Mouse (Mus musculus): ENCODE data around the gene Pomt2. TPM values are rescaled to one million over a fixed set of nuclear protein-coding genes. Genes with fewer than 3 reads are reported as not detected.
A peak's percentile ranks its signal among the peaks of the same experiment; 100 is the strongest.

Gene Pomt2
- polyA plus RNA-seq, 1 experiment from 2014 or later = 14.4 TPM

GRCm38 (mm10) chr12:87103471-87103870 is 44.3 kb downstream of the Pomt2 start:
- Histone ChIP-seq H3K9me3 (ENCODE audit: control insufficient read depth, low read length) (no peaks in the 10 kb centered on the region), H3K4me2 (ENCODE audit: low read depth, low read length) (no peak overlapping the region), H3K36me3 (ENCODE audit: control insufficient read depth, insufficient read depth, low read length) (no peaks in the 10 kb centered on the region), H3K4me3 (ENCODE audit: low read depth, low read length) (no peak overlapping the region), H3K27me3 (ENCODE audit: control insufficient read depth, insufficient read depth, low read length) (peaks cover 13% of the 10 kb centered on the region), H3K9ac (replicated peaks; ENCODE audit: low read depth, low read length) (no peak overlapping the region), H3K27ac (ENCODE audit: low read depth, low read length) (no peak overlapping the region), H3K4me1 (ENCODE audit: control insufficient read depth, insufficient read depth, low read length) (peaks cover 7% of the 10 kb centered on the region; the same call in 1 of the 2 replicates)
- no peak for ATAC-seq (ENCODE audit: low read depth)
- 92% methylated on average over 4 of the region's 4 CpGs for WGBS

GRCm38 (mm10) chr12:87102165-87102631 is 45.6 kb downstream of the Pomt2 start, which contains the start of gene Ngb:
TSS of gene Ngb (minus strand) at chr12:87102539.
- H3K9me3 ChIP-seq (ENCODE audit: control insufficient read depth, low read length) = no peaks in the 10 kb centered on the region
- H3K4me2 ChIP-seq (ENCODE audit: low read depth, low read length) = peak within 1 kb of the TSS; percentile 59
- no peaks in the 10 kb centered on the region for H3K36me3 ChIP-seq (ENCODE audit: control insufficient read depth, insufficient read depth, low read length)
- H3K9ac ChIP-seq (replicated peaks; ENCODE audit: low read depth, low read length) = peak within 1 kb of the TSS; percentile 29
- ATAC-seq (ENCODE audit: low read depth) = peak; percentile 38; the same call in 1 of the 2 replicates
- H3K4me1 ChIP-seq (ENCODE audit: control insufficient read depth, insufficient read depth, low read length) = peaks cover 7% of the 10 kb centered on the region; the same call in 1 of the 2 replicates
- H3K27ac ChIP-seq (ENCODE audit: low read depth, low read length) = no peak within 1 kb of the TSS
- 3% methylated on average over 32 of the region's 32 CpGs for WGBS
- H3K27me3 ChIP-seq (ENCODE audit: control insufficient read depth, insufficient read depth, low read length) = peaks cover 13% of the 10 kb centered on the region
- peak within 1 kb of the TSS; percentile 21 for H3K4me3 ChIP-seq (ENCODE audit: low read depth, low read length)

GRCm38 (mm10) chr12:87100331-87100730 is 47.4 kb downstream of the Pomt2 start:
- no peaks in the 10 kb centered on the region for H3K36me3 ChIP-seq (ENCODE audit: control insufficient read depth, insufficient read depth, low read length)
- H3K4me2 ChIP-seq (ENCODE audit: low read depth, low read length) = no peak overlapping the region
- ATAC-seq (ENCODE audit: low read depth) = no peak
- WGBS = 91% methylated on average over 4 of the region's 4 CpGs
- H3K9ac ChIP-seq (replicated peaks; ENCODE audit: low read depth, low read length) = no peak overlapping the region
- peaks cover 13% of the 10 kb centered on the region for H3K27me3 ChIP-seq (ENCODE audit: control insufficient read depth, insufficient read depth, low read length)
- H3K9me3 ChIP-seq (ENCODE audit: control insufficient read depth, low read length) = no peaks in the 10 kb centered on the region
- no peak overlapping the region for H3K27ac ChIP-seq (ENCODE audit: low read depth, low read length)
- H3K4me1 ChIP-seq (ENCODE audit: control insufficient read depth, insufficient read depth, low read length) = peaks cover 7% of the 10 kb centered on the region; the same call in 1 of the 2 replicates
- no peak overlapping the region for H3K4me3 ChIP-seq (ENCODE audit: low read depth, low read length)

DNA sequence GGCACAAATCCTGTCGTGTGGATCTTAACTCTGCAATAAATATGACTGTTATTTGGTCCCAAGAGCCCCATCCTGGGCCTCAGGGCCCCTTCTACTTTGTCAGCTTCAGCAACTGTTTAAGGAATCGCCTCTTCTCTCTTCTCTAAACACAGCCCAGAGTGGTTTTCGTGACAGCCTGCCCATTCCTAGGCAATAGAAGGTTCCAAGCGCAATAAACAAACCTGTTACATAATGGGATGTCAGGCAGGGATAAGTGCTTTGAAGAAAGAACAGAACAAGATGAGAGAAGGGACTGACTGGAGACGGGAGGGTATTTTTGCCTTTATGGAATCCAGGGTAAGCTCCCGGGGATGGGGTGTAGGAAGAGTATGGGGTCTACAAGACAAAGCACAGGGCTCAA is 54.1 kb downstream of the Pomt2 start:
- Histone ChIP-seq H3K9me3 (ENCODE audit: control insufficient read depth, low read length) (no peaks in the 10 kb centered on the region), H3K27me3 (ENCODE audit: control insufficient read depth, insufficient read depth, low read length) (no peaks in the 10 kb centered on the region), H3K27ac (ENCODE audit: low read depth, low read length) (no peak overlapping the region), H3K4me3 (ENCODE audit: low read depth, low read length) (no peak overlapping the region), H3K4me2 (ENCODE audit: low read depth, low read length) (no peak overlapping the region), H3K4me1 (ENCODE audit: control insufficient read depth, insufficient read depth, low read length) (no peaks in the 10 kb centered on the region), H3K36me3 (ENCODE audit: control insufficient read depth, insufficient read depth, low read length) (no peaks in the 10 kb centered on the region), H3K9ac (replicated peaks; ENCODE audit: low read depth, low read length) (no peak overlapping the region)
- WGBS = 62% methylated on average over 6 of the region's 6 CpGs
- no peak for ATAC-seq (ENCODE audit: low read depth)

GRCm38 (mm10) chr12:87093249-87093648 is 54.5 kb downstream of the Pomt2 start:
- Histone ChIP-seq H3K27me3 (ENCODE audit: control insufficient read depth, insufficient read depth, low read length) (no peaks in the 10 kb centered on the region), H3K27ac (ENCODE audit: low read depth, low read length) (no peak overlapping the region), H3K4me2 (ENCODE audit: low read depth, low read length) (no peak overlapping the region), H3K9ac (replicated peaks; ENCODE audit: low read depth, low read length) (no peak overlapping the region), H3K9me3 (ENCODE audit: control insufficient read depth, low read length) (no peaks in the 10 kb centered on the region), H3K4me1 (ENCODE audit: control insufficient read depth, insufficient read depth, low read length) (no peaks in the 10 kb centered on the region), H3K4me3 (ENCODE audit: low read depth, low read length) (no peak overlapping the region), H3K36me3 (ENCODE audit: control insufficient read depth, insufficient read depth, low read length) (no peaks in the 10 kb centered on the region)
- WGBS = 87% methylated on average over 4 of the region's 4 CpGs
- no peak for ATAC-seq (ENCODE audit: low read depth)

- no peaks in the 10 kb centered on the region for H3K9me3 ChIP-seq (ENCODE audit: control insufficient read depth, low read length)
- H3K27me3 ChIP-seq (ENCODE audit: control insufficient read depth, insufficient read depth, low read length) = no peaks in the 10 kb centered on the region
- H3K36me3 ChIP-seq (ENCODE audit: control insufficient read depth, insufficient read depth, low read length) = no peaks in the 10 kb centered on the region
- H3K27ac ChIP-seq (ENCODE audit: low read depth, low read length) = no peak overlapping the region
- WGBS = 85% methylated on average over 2 of the region's 2 CpGs
- no peak overlapping the region for H3K4me2 ChIP-seq (ENCODE audit: low read depth, low read length)
- ATAC-seq (ENCODE audit: low read depth) = no peak
- no peaks in the 10 kb centered on the region for H3K4me1 ChIP-seq (ENCODE audit: control insufficient read depth, insufficient read depth, low read length)
- H3K4me3 ChIP-seq (ENCODE audit: low read depth, low read length) = no peak overlapping the region
- no peak overlapping the region for H3K9ac ChIP-seq (replicated peaks; ENCODE audit: low read depth, low read length)
Observed at GRCm38 (mm10) chr12:87091916-87092315, 55.9 kb downstream of the Pomt2 start.

GRCm38 (mm10) chr12:87089701-87090100 is 58.1 kb downstream of the Pomt2 start:
- Histone ChIP-seq H3K27me3 (ENCODE audit: control insufficient read depth, insufficient read depth, low read length) (no peaks in the 10 kb centered on the region), H3K27ac (ENCODE audit: low read depth, low read length) (no peak overlapping the region), H3K36me3 (ENCODE audit: control insufficient read depth, insufficient read depth, low read length) (no peaks in the 10 kb centered on the region), H3K9me3 (ENCODE audit: control insufficient read depth, low read length) (no peaks in the 10 kb centered on the region), H3K9ac (replicated peaks; ENCODE audit: low read depth, low read length) (no peak overlapping the region), H3K4me1 (ENCODE audit: control insufficient read depth, insufficient read depth, low read length) (no peaks in the 10 kb centered on the region), H3K4me3 (ENCODE audit: low read depth, low read length) (no peak overlapping the region), H3K4me2 (ENCODE audit: low read depth, low read length) (no peak overlapping the region)
- WGBS = 93% methylated on average over 2 of the region's 2 CpGs
- ATAC-seq (ENCODE audit: low read depth) = no peak

DNA sequence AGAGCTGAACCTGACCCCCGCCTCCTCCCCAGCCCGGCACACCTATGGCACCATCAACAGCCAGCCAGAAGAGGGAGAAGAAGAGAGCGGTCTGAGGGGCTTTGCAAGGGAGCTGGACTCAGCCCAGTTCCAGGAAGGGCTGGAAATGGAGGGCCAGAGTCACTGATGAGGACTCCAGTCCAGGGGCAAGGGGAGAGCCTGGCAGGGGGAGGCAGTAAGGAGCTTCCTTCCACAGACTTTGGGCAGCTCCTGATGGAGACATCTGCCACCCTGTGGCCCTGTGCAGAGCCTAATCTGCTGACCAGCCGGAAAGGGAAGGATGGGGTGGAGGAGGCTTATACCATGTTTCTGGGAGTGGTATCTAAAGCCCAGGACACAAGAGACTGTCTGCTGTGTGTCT is 58.5 kb downstream of the Pomt2 start:
- no peak overlapping the region for H3K9ac ChIP-seq (replicated peaks; ENCODE audit: low read depth, low read length)
- H3K4me3 ChIP-seq (ENCODE audit: low read depth, low read length) = no peak overlapping the region
- no peaks in the 10 kb centered on the region for H3K9me3 ChIP-seq (ENCODE audit: control insufficient read depth, low read length)
- WGBS = 82% methylated on average over 4 of the region's 4 CpGs
- no peaks in the 10 kb centered on the region for H3K27me3 ChIP-seq (ENCODE audit: control insufficient read depth, insufficient read depth, low read length)
- H3K27ac ChIP-seq (ENCODE audit: low read depth, low read length) = no peak overlapping the region
- no peaks in the 10 kb centered on the region for H3K36me3 ChIP-seq (ENCODE audit: control insufficient read depth, insufficient read depth, low read length)
- H3K4me2 ChIP-seq (ENCODE audit: low read depth, low read length) = no peak overlapping the region
- H3K4me1 ChIP-seq (ENCODE audit: control insufficient read depth, insufficient read depth, low read length) = no peaks in the 10 kb centered on the region
- ATAC-seq (ENCODE audit: low read depth) = no peak

- ATAC-seq (ENCODE audit: low read depth) = no peak
- 41% methylated on average over 4 of the region's 4 CpGs for WGBS
- Histone ChIP-seq H3K9me3 (ENCODE audit: control insufficient read depth, low read length) (no peaks in the 10 kb centered on the region), H3K27ac (ENCODE audit: low read depth, low read length) (no peak overlapping the region), H3K36me3 (ENCODE audit: control insufficient read depth, insufficient read depth, low read length) (no peaks in the 10 kb centered on the region), H3K27me3 (ENCODE audit: control insufficient read depth, insufficient read depth, low read length) (no peaks in the 10 kb centered on the region), H3K4me3 (ENCODE audit: low read depth, low read length) (no peak overlapping the region), H3K4me1 (ENCODE audit: control insufficient read depth, insufficient read depth, low read length) (no peaks in the 10 kb centered on the region), H3K4me2 (ENCODE audit: low read depth, low read length) (no peak overlapping the region), H3K9ac (replicated peaks; ENCODE audit: low read depth, low read length) (no peak overlapping the region)
Observed at GRCm38 (mm10) chr12:87088331-87088730, 59.4 kb downstream of the Pomt2 start.

Measured in neural tube, embryonic 14.5 days (tissue).